Mouse (Mus musculus) lung, embryonic 14.5 days (tissue): Measurements from ENCODE around the gene Uts2r. TPM values are rescaled to one million over a fixed set of nuclear protein-coding genes. Genes with fewer than 3 reads are reported as not detected.
A peak's percentile ranks its signal among the peaks of the same experiment; 100 is the strongest.

Experiments
- ATAC-seq: fragments of 200-750 bp; cut with Nextera tagmentation; 2 replicates; pipeline ENCODE4 v1.8.0; 2017; ENCODE audit warnings: mild to moderate bottlenecking, moderate TSS enrichment, moderate library complexity; ENCODE audit not compliant: insufficient read depth
- DNase-seq: peaks from one replicate; pipeline ENCODE4 v3.0.0-alpha.2; 2015
- H3K27ac ChIP-seq: fragments of 300-500 bp; sonication (generic); 2 replicates; pipeline ENCODE4 v1.5.1; 2014; ENCODE audit warnings: low read depth, mild to moderate bottlenecking, moderate library complexity
- H3K27me3 ChIP-seq: fragments of 300-500 bp; sonication (generic); 2 replicates; pipeline ENCODE4 v1.6.1; 2014; ENCODE audit warnings: low read length, control low read depth; ENCODE audit not compliant: insufficient read depth
- H3K36me3 ChIP-seq: fragments of 300-500 bp; sonication (generic); 2 replicates; pipeline ENCODE4 v1.6.1; 2014; ENCODE audit warnings: control low read depth; ENCODE audit not compliant: insufficient read depth
- H3K4me1 ChIP-seq: fragments of 300-500 bp; sonication (generic); 2 replicates; pipeline ENCODE4 v1.6.1; 2014; ENCODE audit warnings: antibody characterized with exemption, control low read depth; ENCODE audit not compliant: insufficient read depth
- H3K4me2 ChIP-seq: fragments of 300-500 bp; sonication (generic); 2 replicates; pipeline ENCODE4 v1.6.1; 2014; ENCODE audit warnings: mild to moderate bottlenecking
- H3K4me3 ChIP-seq: fragments of 300-500 bp; sonication (generic); 2 replicates; pipeline ENCODE4 v1.5.1; 2014; ENCODE audit warnings: low read depth, low read length
- H3K9ac ChIP-seq: fragments of 300-500 bp; sonication (generic); 2 replicates; pipeline ENCODE4 v1.6.1; 2014
- H3K9me3 ChIP-seq: fragments of 300-500 bp; sonication (generic); 2 replicates; pipeline ENCODE4 v1.6.1; 2016; ENCODE audit warnings: low read depth, low read length, control low read depth
- CTCF ChIP-seq: IDR thresholded peaks from 2 replicates; pipeline ENCODE4 v1.5.1; 2016; ENCODE audit warnings: antibody characterized with exemption, low read depth
- WGBS: fragments of 180-500 bp; shearing (Covaris S2); extraction: QIAGEN DNeasy Blood & Tissue Kit; methylation state at CpG from one replicate; pipeline ENCODE4 v1.1.7; 2014; 5-methylcytosine and 5-hydroxymethylcytosine counted together
- polyA plus RNA-seq: library from polyadenylated mRNA; unstranded; fragments of >200 nt; fragmentation: Nextera tagmentation; extraction: Ambion mirVana; gene quantifications from 2 replicates; pipeline ENCODE4 v1.2.1, GENCODE M21; 2014

The Uts2r gene
- polyA plus RNA-seq, 1 experiment from 2014 or later = not detected

- WGBS = 66% methylated on average over 3 of the region's 3 CpGs
These were observed 33.3 kb downstream of the Uts2r start for GRCm38 (mm10) chr11:121193415-121193814.

GRCm38 (mm10) chr11:121198622-121199021 is 38.6 kb downstream of the Uts2r start:
- Histone ChIP-seq H3K27ac (peak overlapping the region; percentile 28; the same call in 1 of the 2 replicates), H3K4me3 (no peak overlapping the region), H3K9me3 (no peaks in the 10 kb centered on the region), H3K36me3 (no peaks in the 10 kb centered on the region), H3K4me2 (no peak overlapping the region), H3K9ac (no peak overlapping the region), H3K27me3 (no peaks in the 10 kb centered on the region), H3K4me1 (no peaks in the 10 kb centered on the region)
- TF ChIP-seq CTCF = no peak
- DNase-seq (peak; percentile 57), ATAC-seq (peak; percentile 53; the same call in 1 of the 2 replicates)
- WGBS = 13% methylated on average over 2 of the region's 2 CpGs

More at GRCm38 (mm10) chr11:121193415-121193814, 33.3 kb downstream of the Uts2r start:
- Histone ChIP-seq H3K27ac (no peak overlapping the region), H3K36me3 (no peaks in the 10 kb centered on the region), H3K4me2 (no peak overlapping the region), H3K4me3 (no peak overlapping the region), H3K27me3 (no peaks in the 10 kb centered on the region), H3K9ac (no peak overlapping the region), H3K4me1 (no peaks in the 10 kb centered on the region), H3K9me3 (no peaks in the 10 kb centered on the region)
- TF ChIP-seq CTCF = no peak
- DNase-seq = no peak
- ATAC-seq = no peak

GRCm38 (mm10) chr11:121199851-121200250 is 39.8 kb downstream of the Uts2r start:
- H3K9ac ChIP-seq = no peak overlapping the region
- peak; percentile 14 for DNase-seq
- 56% methylated on average over 4 of the region's 4 CpGs for WGBS
- H3K4me3 ChIP-seq = no peak overlapping the region
- ATAC-seq = no peak
- no peaks in the 10 kb centered on the region for H3K4me1 ChIP-seq
- TF ChIP-seq CTCF = no peak
- no peaks in the 10 kb centered on the region for H3K9me3 ChIP-seq
- H3K4me2 ChIP-seq = no peak overlapping the region
- no peaks in the 10 kb centered on the region for H3K36me3 ChIP-seq
- no peak overlapping the region for H3K27ac ChIP-seq
- no peaks in the 10 kb centered on the region for H3K27me3 ChIP-seq

- WGBS = 86% methylated on average over 6 of the region's 6 CpGs
- Histone ChIP-seq H3K36me3 (no peaks in the 10 kb centered on the region), H3K9ac (no peak overlapping the region), H3K4me2 (no peak overlapping the region), H3K27ac (no peak overlapping the region), H3K4me3 (no peak overlapping the region), H3K27me3 (no peaks in the 10 kb centered on the region), H3K4me1 (no peaks in the 10 kb centered on the region), H3K9me3 (no peaks in the 10 kb centered on the region)
- TF ChIP-seq CTCF = no peak
- ATAC-seq = no peak
- no peak for DNase-seq
These were observed 40.7 kb downstream of the Uts2r start for GRCm38 (mm10) chr11:121200781-121201180.

- peak; percentile 83 for DNase-seq
These were observed 41.5 kb downstream of the Uts2r start for GRCm38 (mm10) chr11:121201436-121202198.

GRCm38 (mm10) chr11:121203859-121204160 is 43.7 kb downstream of the Uts2r start:
- ATAC-seq (no peak), DNase-seq (no peak)
- Histone ChIP-seq H3K4me2 (peak overlapping the region; percentile 82), H3K27me3 (no peaks in the 10 kb centered on the region), H3K4me3 (peak overlapping the region; percentile 60), H3K27ac (no peak overlapping the region), H3K9me3 (no peaks in the 10 kb centered on the region), H3K4me1 (no peaks in the 10 kb centered on the region), H3K36me3 (peaks cover 13% of the 10 kb centered on the region; the same call in 1 of the 2 replicates), H3K9ac (0 out of 2 replicates have a peak overlapping the region, but pooled peaks have one; percentile 1)
- TF ChIP-seq CTCF = no peak
- WGBS = 0% methylated on average over 5 of the region's 5 CpGs

More at GRCm38 (mm10) chr11:121201436-121202198, 41.5 kb downstream of the Uts2r start:
- no peaks in the 10 kb centered on the region for H3K36me3 ChIP-seq
- H3K4me1 ChIP-seq = no peaks in the 10 kb centered on the region
- H3K9me3 ChIP-seq = no peaks in the 10 kb centered on the region
- peak; percentile 72 for TF ChIP-seq CTCF
- ATAC-seq = no peak
- WGBS = 32% methylated on average over 11 of the region's 11 CpGs
- H3K4me2 ChIP-seq = no peak overlapping the region
- no peak overlapping the region for H3K9ac ChIP-seq
- H3K27ac ChIP-seq = peak overlapping the region; percentile 46
- no peaks in the 10 kb centered on the region for H3K27me3 ChIP-seq
- H3K4me3 ChIP-seq = no peak overlapping the region

GRCm38 (mm10) chr11:121204161-121205006 is 44.3 kb downstream of the Uts2r start, which contains the start of the genes Hexdc and Ogfod3:
Hexdc (plus strand) TSS chr11:121204433.
Ogfod3 (minus strand) TSS chr11:121204711.
- WGBS = under 1% methylated on average over 68 of the region's 70 CpGs
- H3K27ac ChIP-seq = peak within 1 kb of the TSS; percentile 79
- no peaks in the 10 kb centered on the region for H3K4me1 ChIP-seq
- peaks cover 17% of the 10 kb centered on the region; the same call in 1 of the 2 replicates for H3K36me3 ChIP-seq
- peak within 1 kb of the TSS; percentile 64 for H3K9ac ChIP-seq
- peak within 1 kb of the TSS; percentile 60 for H3K4me3 ChIP-seq
- H3K9me3 ChIP-seq = no peaks in the 10 kb centered on the region
- no peak for TF ChIP-seq CTCF
- DNase-seq (peak; percentile 98), ATAC-seq (peak; percentile 98)
- H3K27me3 ChIP-seq = no peaks in the 10 kb centered on the region
- peak within 1 kb of the TSS; percentile 82 for H3K4me2 ChIP-seq

Other genes with a start within 250 kb of the Uts2r start
- gene Ccdc57, start 227.4 kb upstream of the Uts2r start, polyA plus RNA-seq = 6.3 and 7.2 TPM in 2 replicates
- 37.7 and 39.3 TPM in 2 replicates for gene Slc16a3, start 211.8 kb upstream of the Uts2r start, polyA plus RNA-seq
- 82.5 and 89.8 TPM in 2 replicates for gene Csnk1d, start 168.9 kb upstream of the Uts2r start, polyA plus RNA-seq
- 0.26 TPM in 1 of 2 replicates, not detected in the other for gene Cd7, start 120.9 kb upstream of the Uts2r start, polyA plus RNA-seq
- not detected in 2 replicates for gene Sectm1b, start 96.7 kb upstream of the Uts2r start, polyA plus RNA-seq
- gene Sectm1a, start 79.1 kb upstream of the Uts2r start, polyA plus RNA-seq = 0.30 TPM in 1 of 2 replicates, not detected in the other
- gene Tex19.2, start 41.6 kb upstream of the Uts2r start, polyA plus RNA-seq = not detected in 2 replicates
- gene Tex19.1, start 14.1 kb upstream of the Uts2r start, polyA plus RNA-seq = 0.11 TPM in 1 of 2 replicates, not detected in the other
- 7.4 and 9.4 TPM in 2 replicates for gene Hexdc, start 44.2 kb downstream of the Uts2r start, polyA plus RNA-seq
- gene Ogfod3, start 44.4 kb downstream of the Uts2r start, polyA plus RNA-seq = 25.1 and 26.2 TPM in 2 replicates
- 29.1 and 35.7 TPM in 2 replicates for gene Cybc1, start 69.1 kb downstream of the Uts2r start, polyA plus RNA-seq
- gene Narf, start 77.0 kb downstream of the Uts2r start, polyA plus RNA-seq = 39.6 and 44.7 TPM in 2 replicates
- 11.3 and 11.6 TPM in 2 replicates for gene Foxk2, start 99.7 kb downstream of the Uts2r start, polyA plus RNA-seq
- 110 and 111 TPM in 2 replicates for gene Wdr45b, start 194.2 kb downstream of the Uts2r start, polyA plus RNA-seq
- gene Rab40b, start 228.0 kb downstream of the Uts2r start, polyA plus RNA-seq = 3.0 and 4.7 TPM in 2 replicates